Mouse (Mus musculus) right cerebral cortex, adult 18-20 months (tissue): ENCODE data around the gene Pnkd.
"Not testable (repeated sequence)": the region's sequence is repeated elsewhere in the genome, so short reads cannot be mapped to it uniquely, and the experiment has no call there.

Experiments
- DNase-seq: peaks from one replicate; pipeline ENCODE4 v3.0.0; 2022; ENCODE audit warnings: mixed read lengths

The Pnkd gene

GRCm38 (mm10) chr1:74390924-74391748, 106.4 kb downstream of the Pnkd start, which contains the start of gene Ctdsp1:
Ctdsp1 (plus strand) TSS chr1:74391509.
- peak; percentile 95 for DNase-seq

GRCm38 (mm10) chr1:74391844-74392441, 107.2 kb downstream of the Pnkd start:
- peak; percentile 41 for DNase-seq

GRCm38 (mm10) chr1:74392446-74392994, 107.8 kb downstream of the Pnkd start:
- no peak for DNase-seq

- DNase-seq: no peak
These were observed 108.3 kb downstream of the Pnkd start for GRCm38 (mm10) chr1:74393010-74393409.

- no peak for DNase-seq
These were observed 109.0 kb downstream of the Pnkd start for GRCm38 (mm10) chr1:74393697-74394096.

- DNase-seq: no peak
These were observed 109.6 kb downstream of the Pnkd start for GRCm38 (mm10) chr1:74394311-74394710.

- DNase-seq: no peak
These were observed 110.1 kb downstream of the Pnkd start for GRCm38 (mm10) chr1:74394858-74395257.

- DNase-seq: no peak
These were observed 110.6 kb downstream of the Pnkd start for GRCm38 (mm10) chr1:74395290-74395689.

GRCm38 (mm10) chr1:74396456-74397222, 111.9 kb downstream of the Pnkd start:
- not testable (repeated sequence) for DNase-seq

GRCm38 (mm10) chr1:74397268-74397918, 112.7 kb downstream of the Pnkd start:
- peak; percentile 92 for DNase-seq

GRCm38 (mm10) chr1:74397919-74398451, 113.3 kb downstream of the Pnkd start:
- peak; percentile 76 for DNase-seq

GRCm38 (mm10) chr1:74400531-74400930, 115.8 kb downstream of the Pnkd start:
- DNase-seq: no peak

- no peak for DNase-seq
These were observed 116.4 kb downstream of the Pnkd start for GRCm38 (mm10) chr1:74401015-74401702.
